Mouse (Mus musculus): ENCODE data around the gene Cfap46. TPM values are rescaled to one million over a fixed set of nuclear protein-coding genes. Genes with fewer than 3 reads are reported as not detected.
"Not testable (repeated sequence)": the region's sequence is repeated elsewhere in the genome, so short reads cannot be mapped to it uniquely, and the experiment has no call there.

Gene Cfap46
- total RNA-seq, 2 experiments from 2014 or later = not detected

DNA sequence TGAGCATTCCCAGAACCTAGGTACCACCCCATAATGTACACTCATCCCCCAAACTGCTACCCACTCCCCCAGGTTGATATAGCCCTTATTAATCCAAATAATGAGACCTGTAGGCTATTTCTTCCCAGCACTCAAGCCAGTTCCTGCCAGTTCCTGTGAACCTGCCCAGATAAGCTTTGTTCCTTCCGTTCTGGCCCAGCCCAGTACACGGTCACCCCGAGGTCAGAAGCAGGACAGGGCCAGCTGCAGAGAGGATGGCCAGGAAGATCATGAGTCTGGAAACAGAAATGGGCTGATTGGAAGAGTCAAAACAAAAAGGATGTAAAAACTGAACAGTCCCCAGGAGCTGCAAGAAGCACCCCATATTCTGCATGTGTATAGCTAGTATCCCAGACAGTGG is 20.3 kb downstream of the Cfap46 start:
- no peak for DNase-seq

DNA sequence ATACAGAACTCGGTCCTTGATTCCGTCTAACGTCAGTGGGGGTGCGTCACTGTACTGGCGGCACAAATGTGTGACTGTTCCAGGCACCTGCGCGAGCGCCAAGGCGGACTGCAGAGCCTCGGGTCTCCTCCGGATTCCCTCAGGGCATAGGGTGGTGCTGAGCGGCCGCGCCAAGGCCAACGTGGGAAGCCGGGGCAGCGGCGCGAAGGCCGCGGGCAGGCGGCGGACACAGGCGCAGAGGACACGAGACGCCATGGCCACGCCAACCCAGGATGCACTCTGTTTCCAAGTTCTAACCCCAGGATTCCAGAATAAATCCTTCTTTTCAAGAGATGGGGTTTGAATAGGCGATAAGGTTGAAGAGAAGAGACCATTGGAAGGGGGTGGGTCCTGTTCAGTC is 23.7 kb downstream of the Cfap46 start:
- DNase-seq = not testable (repeated sequence)

DNA sequence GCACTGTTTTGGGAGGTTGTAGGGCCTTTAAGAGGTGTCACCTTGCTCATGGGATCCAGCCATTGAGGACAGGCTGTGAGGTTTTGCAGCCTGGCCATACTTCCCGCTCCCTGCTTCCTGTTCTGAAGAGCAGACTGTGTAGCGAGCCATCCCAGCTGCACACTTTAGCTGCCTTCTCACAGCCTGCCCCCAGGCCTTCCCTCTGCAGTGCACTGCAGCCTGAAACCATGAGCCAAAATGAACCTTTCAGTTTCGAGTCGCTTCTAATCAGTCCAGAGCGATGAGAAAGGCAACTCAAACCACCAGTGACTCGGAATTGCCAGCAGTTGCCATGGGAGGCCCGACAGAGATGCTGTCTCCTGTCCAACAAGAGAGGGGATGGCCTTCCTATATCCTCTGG is 33.9 kb downstream of the Cfap46 start:
- DNase-seq = no peak

DNA sequence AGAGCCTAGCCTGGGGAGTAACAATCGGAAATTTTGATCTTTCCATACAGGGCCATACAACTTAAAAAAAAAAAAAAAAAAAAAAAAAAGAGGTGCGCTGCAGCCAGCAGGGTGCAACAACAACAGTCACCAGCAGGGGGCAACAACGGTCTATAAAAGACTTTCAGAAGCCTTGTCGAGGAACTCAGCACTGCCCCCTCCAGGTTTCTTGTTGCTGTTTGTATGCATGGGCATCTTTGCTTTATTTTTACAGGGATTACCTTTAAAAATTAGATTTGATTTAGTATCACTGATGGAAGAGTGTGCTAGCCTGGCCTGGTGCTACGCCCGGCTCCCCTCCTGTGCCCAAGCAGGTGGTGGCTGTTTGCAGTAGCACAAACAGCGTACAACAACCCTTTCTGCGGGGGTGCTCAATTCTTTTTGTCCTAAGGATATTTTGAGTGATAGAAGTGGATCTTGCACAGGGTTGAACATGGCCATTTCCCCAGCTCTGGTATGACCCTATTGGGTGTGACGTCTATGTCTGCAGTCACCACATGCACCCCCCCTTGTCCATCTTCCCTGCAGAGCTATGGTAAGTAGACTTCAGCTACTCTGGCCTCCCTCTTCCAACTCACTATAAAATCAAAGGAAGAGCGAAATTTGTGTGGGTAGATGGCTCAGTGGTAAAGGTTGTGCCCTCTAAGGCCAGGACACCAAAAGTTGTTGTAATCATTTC is 35.4 kb downstream of the Cfap46 start:
- peak; percentile 96 for DNase-seq

DNA sequence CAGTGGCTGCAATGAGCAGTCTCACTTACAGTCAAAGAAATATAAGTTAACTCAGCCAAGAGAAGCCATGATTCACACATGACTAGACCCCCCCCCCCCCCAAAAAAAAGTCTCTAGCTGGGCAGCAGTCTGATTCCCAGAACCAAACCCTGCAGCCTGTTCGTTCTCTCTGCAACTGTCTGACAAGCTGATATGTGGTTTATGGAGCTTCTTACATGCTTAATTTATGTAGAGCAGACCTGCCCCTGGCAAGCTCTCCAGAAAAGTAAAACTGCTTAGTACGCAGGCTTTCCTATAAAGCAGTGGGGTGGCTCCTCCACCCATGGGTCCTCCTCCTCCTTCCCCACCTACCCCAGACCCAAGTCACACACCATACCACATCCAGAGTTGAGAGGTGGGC is 50.2 kb downstream of the Cfap46 start:
- DNase-seq = no peak

DNA sequence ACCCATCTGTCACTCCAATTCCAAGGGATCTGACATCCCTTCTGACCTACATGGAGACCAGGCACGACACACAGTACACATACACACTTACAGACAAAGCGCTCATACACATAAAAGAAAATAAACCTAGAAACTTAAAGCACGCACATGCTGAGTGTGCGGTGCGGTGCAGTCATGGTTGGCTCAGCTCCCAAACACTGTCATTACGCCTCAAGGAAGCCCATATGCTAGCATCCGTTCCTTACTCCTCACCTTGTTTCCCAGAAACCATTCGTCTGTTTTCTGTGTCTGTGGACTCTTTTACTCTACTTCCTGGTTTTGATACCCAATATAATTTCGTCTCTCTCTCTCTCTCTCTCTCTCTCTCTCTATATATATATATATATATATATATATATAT is 58.5 kb downstream of the Cfap46 start:
- no peak for DNase-seq

DNA sequence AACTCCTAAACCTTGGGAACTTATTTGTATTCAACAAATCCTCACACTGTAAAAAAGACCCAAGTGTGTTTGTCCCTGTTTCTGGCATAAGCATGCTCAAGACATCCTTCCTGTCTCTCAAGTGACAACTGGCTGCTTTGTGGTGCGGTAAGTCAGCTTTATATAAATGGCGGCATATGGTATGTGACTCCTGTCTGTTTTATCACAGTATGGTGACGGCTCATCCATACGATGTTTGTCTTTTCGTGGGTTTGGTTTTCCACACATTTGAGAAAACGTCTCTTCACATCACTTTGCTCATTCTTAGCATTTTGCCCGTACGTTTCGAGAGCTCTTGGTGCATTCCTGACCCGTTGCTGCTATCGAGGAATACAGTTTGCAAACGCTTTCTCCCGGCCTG is 61.0 kb downstream of the Cfap46 start:
- DNase-seq = no peak

DNA sequence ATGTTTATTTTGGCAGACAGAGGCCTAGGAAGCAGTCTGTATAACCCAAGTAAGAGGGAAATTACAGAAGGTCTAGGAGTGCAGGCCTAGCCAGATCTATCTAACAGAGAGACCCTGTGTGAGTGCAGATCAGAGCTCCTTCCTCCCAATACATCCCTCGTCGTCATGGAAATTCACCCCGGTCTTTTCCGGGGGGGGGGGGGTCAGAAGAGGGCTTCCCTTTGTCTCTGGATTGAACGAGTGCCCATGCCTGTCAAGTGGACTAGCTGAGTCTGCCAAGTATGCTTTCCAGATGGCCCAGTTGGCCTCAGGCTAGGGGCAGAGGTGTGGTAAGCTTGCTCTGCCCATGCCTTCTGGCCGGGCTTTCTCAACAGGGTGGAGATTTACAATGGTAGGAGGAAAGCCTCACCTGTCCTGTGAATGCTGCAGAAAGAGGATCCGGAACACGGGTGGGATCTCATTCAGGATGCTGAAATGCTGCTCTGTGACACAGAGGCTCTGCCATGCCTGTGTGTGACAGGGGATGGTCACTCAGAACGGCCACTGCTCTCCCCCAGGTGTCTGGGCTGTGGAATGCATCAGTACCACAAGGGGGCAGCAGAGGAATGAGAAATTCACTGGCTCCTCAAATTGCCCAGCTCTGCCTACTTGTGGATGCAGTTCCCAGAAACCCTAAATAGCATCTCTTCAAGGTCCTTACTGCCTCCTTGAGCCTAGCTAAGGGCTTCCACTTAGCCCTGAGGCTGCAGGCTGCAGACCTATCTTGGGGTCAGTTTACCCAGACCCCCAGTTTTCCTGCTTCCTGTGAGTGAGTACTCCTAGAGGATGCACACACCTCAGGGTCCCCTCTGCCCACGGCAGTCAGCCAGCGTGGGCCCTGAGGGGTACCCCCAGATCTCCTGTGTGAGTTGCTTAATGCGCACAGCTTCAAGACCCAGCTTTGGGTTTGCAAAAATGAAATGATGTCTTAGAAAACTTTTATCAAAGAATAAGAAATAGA is 67.5 kb downstream of the Cfap46 start:
- DNase-seq = peak; percentile 75

DNA sequence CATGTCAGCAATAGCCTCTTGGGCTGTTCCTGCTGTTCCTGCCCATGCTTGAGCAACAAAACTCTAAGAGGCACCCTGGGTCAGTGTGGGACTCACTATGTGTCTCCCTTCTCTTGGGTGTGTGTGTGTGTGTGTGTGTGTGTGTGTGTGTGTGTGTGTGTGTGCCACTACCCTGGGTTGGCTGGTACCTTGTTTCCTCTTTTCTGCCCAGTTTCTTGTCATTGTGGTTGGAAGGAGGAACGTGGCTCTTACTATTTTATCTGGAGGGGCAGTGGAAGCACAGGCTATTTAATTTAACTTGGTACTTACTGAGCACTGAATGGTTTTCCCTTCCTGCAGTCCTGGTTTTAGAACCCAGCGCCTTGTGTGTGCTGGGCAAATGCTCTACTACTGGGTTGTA is 73.3 kb downstream of the Cfap46 start:
- DNase-seq = no peak

DNA sequence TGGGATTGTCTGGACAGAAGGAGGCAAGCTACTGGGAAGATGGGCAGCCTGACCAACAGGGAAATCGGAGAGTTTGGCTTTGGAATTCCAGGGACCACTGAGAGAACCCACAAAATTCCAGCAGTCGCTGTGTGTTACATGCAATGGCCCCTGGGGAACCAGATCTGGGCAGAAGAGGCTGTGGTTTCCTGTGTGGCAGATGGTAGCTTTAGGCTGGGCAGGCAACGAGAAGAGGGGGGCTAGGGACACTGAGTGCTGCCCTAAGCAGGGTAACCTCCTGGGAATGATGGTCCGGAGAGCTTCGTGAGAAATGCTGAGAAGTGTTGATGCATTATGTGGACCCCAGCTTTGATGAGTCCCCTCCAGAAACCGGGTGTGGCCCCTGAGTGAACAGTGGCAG is 87.8 kb downstream of the Cfap46 start:
- no peak for DNase-seq

DNA sequence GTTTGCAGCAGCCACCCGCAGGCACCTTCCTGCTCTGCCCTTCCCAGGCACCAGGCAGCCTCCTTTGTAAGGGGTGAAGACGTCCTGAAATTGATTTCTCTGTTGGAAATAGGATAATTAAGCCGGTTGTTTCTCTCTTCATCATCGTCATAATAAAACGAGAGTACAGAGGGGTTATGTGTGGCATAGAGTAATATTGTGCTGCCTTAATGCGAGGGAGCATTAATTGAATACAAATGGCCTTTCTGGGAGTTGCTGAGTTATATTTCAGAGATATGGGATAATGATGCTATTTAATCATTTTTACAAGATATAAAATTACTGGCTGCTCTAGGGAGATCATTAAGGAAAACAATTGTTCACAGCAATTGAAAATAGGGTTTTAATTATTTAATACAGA is 88.3 kb downstream of the Cfap46 start:
- no peak for DNase-seq

DNA sequence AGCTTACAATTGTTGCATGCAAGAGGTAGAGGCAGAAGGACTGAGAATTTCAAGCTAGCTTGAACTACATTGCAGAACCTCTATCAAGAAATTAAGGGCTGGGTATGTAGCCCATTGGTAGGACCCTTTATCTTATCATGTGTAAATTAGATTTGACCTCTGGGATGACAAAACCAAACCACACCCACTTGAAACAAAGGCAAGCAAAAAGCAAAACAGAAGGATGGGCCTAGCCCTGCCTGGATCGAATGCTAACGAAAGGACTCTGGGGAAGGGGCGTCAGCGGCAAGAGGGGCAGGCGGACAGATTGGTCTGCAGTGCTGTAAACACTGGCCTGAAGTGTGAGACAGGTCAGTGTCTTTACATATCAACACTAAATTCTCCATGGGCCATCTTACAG is 92.3 kb downstream of the Cfap46 start:
- no peak for DNase-seq

DNA sequence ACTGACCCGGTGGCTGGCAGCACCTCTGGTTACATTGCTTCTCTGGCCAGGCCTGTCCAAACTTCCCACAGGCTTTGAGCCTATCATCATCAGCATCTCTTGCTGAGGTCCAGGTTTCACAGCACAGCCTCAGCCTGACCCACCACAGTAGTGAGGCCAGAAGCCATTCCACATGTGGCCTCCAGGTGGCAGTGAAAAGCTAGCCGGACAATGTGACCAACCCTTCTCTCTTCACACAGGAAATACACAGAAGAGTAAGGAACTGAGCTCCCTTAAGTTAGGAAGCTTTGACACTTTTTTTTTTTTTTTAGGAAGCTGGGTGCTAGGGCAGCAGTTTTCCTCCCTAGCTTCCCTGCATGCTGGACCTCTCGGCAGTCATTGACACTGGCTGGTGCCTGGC is 93.3 kb downstream of the Cfap46 start:
- DNase-seq = peak; percentile 60

DNA sequence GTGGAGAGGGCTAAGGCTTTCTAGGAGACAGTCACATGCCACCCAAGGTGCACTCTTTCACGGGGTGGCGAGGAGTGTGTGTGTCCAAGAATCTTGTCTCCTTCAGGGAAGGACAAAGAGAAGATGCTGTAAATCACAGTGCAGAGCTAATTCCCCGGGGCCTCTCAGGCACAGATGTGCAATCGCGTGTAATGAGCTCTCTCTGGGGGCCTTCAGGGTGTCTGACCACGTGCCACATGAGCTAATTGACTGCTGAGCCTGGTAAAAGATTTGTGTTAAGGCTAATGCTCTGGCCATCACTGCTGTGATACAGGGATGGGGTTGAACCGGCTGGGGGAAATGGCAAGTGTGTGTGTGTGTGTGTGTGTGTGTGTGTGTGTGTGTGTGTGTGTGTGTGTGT is 95.7 kb downstream of the Cfap46 start:
- no peak for DNase-seq

DNA sequence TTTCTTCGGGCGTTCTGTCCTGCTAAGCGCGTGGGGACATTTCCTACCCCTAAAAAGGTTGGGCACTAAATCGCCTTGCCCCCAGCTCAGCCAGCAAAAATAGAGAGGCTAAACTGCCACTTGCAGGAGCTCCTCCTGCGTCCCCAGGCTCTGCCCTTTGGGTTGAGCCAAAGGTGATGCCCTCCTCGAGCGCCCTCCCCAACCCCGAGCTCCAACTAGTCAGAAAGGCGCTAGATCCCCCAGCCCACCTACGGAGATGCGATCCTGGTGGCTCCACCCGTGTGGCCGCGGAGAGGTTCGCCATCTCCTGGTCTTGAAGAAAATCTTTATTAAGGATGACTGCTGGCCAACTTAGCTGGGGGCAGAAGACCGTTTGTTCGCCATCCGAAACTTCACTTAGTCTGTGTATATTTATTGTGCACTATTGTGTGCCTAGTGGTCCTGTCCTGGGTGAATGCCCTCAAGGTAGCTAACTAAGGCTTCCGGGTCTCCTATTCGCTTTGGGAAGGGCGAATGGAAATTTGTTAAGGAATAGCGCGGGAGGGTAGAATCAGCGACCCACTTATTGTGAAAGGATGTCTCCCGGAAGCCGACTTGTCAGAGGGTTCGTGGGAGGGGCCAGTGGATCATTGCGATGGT is 98.3 kb downstream of the Cfap46 start:
- DNase-seq = no peak

DNA sequence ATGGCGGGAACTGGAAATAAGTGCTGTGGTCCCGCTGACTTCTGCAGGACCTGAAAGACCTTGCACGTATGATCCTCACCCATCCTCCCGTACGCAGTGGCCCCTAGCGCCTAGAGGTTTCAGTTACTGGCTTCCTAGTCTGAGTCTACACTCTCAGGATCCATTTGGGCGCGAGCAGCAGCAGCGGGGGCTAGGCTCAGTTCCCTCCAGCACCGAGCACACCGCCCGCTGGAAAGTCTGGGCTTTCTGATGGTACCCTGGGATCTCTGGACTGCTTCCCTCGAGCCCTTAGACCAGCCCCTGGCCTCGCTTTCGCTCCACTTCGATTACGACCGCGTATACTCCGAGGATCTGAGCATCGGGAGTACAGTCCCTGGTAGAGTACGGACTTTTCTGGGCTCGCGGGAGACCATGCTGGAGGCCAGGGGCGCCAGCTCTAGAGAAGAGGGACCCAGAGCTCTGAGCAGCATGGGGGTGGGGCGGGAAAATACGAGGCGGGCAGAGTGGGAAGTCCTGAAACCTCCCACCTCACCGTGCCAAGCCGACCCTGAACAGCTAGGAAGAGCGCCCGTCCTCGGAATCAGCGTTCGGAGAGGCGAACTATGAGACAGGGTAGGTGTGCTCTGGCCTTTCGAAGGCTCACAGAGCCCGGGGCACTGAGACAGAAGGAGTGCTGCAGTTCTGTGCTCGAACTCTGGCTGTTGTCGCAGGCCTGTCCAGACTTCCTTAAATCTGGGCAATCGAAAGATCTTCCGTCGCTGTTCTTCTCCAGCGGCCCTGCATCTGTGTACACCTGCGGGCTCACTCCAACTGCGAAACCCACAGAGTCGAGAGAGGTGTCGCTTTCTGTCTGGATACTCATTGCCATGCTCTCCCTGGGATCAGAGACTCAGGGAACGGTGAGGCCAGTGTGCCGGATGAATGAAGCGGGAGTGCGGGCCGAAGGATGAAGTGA is 99.1 kb downstream of the Cfap46 start:
- DNase-seq = no peak

DNA sequence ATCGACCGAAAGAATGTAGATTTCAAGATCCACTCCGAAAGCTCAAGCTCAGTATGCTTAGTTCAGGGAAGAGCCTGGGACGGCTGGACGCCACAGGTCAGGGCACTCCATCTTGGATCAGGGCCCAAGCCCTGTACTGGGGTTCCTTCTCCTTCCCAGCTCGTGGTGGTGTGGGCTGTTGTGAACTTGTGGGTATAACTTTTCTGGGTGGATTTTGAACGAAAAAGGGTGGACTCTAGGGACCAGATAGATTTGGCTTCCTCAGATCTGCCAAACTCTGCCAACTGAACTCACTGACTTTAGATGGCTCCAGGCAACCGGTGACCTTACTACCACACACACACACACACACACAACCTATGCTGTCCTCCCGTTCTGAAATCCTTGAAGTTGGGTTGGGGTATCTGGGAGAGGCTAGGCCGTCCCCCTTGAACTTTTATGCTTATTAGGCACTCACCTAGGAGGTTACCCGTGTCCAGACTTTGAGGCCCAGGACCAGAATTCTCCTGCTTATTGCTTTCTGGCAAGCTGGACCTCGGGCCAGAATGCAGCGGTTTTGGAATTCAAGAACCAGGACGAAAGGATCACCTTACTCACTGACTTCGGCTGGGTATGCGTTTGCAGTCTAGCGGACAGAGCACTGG is 100.4 kb downstream of the Cfap46 start:
- DNase-seq = no peak

DNA sequence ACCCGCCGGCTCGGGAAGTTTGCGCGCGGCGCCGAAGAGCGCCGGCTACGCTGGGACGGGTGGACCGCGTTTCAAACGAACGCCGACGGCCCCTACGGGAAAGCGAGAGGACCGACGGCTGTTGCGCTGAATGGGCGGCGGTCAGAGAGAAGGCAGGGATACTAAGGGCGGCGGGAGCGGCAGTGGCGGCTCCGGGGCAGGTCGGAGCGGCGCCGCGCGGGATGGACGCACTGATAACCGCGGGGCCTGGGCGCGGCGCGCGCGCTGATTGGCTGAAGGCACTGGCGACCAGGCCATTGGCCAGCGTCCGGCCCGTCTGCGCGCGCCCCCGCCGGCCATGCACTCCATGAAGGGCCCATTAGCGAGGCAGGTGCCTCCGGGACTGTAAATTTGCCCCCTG is 101.0 kb downstream of the Cfap46 start, which contains the start of gene Nkx6-2:
Nkx6-2 (minus strand) TSS at position 203 of the 400 bp plus-strand sequence.
- peak; percentile 60 for DNase-seq

DNA sequence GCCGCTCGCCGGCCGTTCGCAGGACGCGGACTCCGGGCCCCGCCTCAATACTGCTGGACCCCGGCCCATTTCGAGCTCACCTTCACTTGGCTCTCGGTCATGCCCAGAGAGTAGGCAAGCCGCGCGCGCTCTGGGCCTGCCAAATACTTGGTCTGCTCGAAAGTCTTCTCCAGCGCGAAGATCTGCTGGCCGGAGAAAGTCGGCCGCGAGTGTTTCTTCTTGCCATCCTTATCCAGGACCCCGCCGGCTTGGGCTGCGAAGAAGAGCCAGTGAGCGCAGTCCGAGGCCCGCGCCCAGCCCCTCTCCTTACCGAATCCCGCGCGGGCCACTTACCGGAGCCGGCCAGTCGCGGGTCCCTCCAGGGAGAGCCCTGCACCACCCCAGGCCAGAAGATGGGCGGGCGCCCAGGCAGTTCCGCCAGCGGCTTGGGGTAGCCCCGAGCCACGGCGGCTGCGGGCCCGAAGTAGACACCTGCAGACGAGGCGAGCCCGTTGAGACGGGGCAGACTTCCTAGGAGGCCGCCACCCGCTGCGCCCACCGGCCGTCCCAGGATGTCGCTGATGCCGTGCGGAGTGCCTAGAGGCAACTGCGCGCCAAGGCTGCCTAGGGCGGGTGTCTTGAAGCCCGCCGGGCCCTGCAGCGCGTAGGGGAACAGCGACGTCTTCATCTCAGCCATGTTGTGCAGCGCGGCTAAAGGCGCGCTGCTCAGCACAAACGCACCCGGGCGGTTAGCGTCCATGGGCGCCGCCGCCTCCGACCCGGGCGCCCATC is 101.6 kb downstream of the Cfap46 start:
- peak; percentile 29 for DNase-seq

Measured in heart, postnatal 4 days (tissue).